12 mouse cellular contexts compared by ENCODE assay signal in the genomic region with DNA sequence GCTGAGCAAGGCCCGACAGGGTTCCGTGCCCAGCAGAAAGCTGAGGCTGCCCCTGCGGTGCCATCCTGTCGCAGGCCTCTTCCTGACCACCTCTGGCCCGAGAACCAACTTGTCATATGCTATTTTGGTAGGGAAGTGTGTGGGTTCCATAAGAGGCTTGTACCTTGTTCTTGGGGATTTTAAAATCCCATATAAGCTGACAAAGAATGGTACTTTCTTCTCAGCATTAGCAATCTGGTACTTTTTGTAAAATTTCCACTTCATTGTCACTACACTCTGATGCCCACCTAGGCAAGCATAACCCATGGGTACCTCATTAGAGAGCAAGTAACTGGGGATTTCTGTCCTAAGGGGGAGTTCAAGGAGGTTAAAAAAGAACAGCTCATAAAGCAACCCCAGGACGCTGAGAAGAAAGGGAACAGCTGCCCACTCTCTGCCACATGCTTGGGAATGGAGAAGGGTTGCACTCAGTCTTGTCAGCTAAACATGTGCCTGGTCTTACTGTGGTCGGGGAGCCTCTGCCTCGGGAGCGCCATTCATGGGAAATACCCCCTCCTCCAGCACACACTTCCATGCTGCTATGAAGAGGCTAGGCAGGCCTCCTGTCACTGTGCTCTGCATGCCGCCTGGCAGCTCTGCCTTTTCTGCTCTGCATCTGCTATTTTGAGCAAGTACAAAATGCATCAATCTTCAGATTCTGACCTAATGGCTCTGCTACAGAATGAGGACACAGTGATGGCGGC. TPM values are rescaled to one million over a fixed set of nuclear protein-coding genes. Genes with fewer than 3 reads are reported as not detected.
DNase-seq lines count a peak whose midpoint lies in the region; ATAC-seq and TF ChIP-seq lines count a peak whose summit lies in the region.
"Had no signal": no experiment of that assay in that cellular context is flagged by ENCODE, and none has a peak within 500 bp of the region (broad histone marks: within the 10 kb centered on the region; RNA-seq: fewer than 3 reads in every experiment).

No protein-coding gene starts in this region.

- no peak for TF ChIP-seq POLR2A in limb, embryonic 14.5 days (IDR thresholded peaks at IDR 0.05; ENCODE audit: borderline replicate concordance, extremely low read depth, insufficient read depth, insufficient read length)

- no peaks in the 10 kb centered on the region for H3K9me3 ChIP-seq in heart, embryonic 14.5 days (ENCODE audit: control insufficient read depth, low read length)
- no peaks in the 10 kb centered on the region for H3K9me3 ChIP-seq in ES-E14 (ENCODE audit: control insufficient read depth, insufficient read depth, low read depth, low read length)
- H3K9me3 ChIP-seq in forebrain, embryonic 13.5 days (replicated peaks) = no peaks in the 10 kb centered on the region
- H3K9me3 ChIP-seq in limb, embryonic 14.5 days (ENCODE audit: control insufficient read depth, low read length) = no peaks in the 10 kb centered on the region
- H3K9me3 ChIP-seq: embryonic facial prominence, embryonic 12.5 days had no signal

- intact Hi-C loops in heart, postnatal 14 days (cut with DNase I) = no loop called here

- H3K4me3 ChIP-seq in heart, embryonic 14.5 days (ENCODE audit: control insufficient read depth in 1 of 2, insufficient read depth in 1 of 2, low read depth in 1 of 2, low read length in 2 of 2) = no peak overlapping the region
- H3K4me3 ChIP-seq in ES-E14 (ENCODE audit: insufficient read depth in 1 of 2, low read depth in 1 of 2, low read length in 2 of 2, poor library complexity in 1 of 2, severe bottlenecking in 1 of 2) = peak overlapping the region in 1 of 2 experiments; percentile 19; a peak in 1 of 4 replicates
- no peak overlapping the region for H3K4me3 ChIP-seq in forebrain, embryonic 13.5 days
- H3K4me3 ChIP-seq in limb, embryonic 14.5 days (replicated peaks; ENCODE audit: low read length) = no peak overlapping the region
- H3K4me3 ChIP-seq: embryonic facial prominence, embryonic 12.5 days had no signal

- in situ Hi-C loops in ES-E14 (cut with MboI; ENCODE audit: low sequenced_read_pairs in 2 of 2, unreplicated experiment in 2 of 2) = no loop called here

- no peak overlapping the region; the same call in 1 of the 2 replicates for H3K9ac ChIP-seq in heart, embryonic 14.5 days (ENCODE audit: low read length)
- H3K9ac ChIP-seq in ES-E14 (ENCODE audit: insufficient read depth, low read depth, low read length, poor library complexity, severe bottlenecking) = peak overlapping the region; percentile 36; the same call in 1 of the 2 replicates
- H3K9ac ChIP-seq in forebrain, embryonic 13.5 days = peak overlapping the region; percentile 31
- no peak overlapping the region for H3K9ac ChIP-seq in limb, embryonic 14.5 days (ENCODE audit: low read depth, low read length, severe bottlenecking)
- H3K9ac ChIP-seq: embryonic facial prominence, embryonic 12.5 days had no signal

- no peak for DNase-seq in heart, postnatal 14 days
- no peak for DNase-seq in ES-E14 (ENCODE audit: low read depth, low spot score)
- no peak for DNase-seq in limb, embryonic 14.5 days (ENCODE audit: low spot score)
- DNase-seq in left cerebral cortex, adult 11 months (ENCODE audit: low spot score) = no peak
- no peak for DNase-seq in right cerebral cortex, postnatal 25 days
- no peak for DNase-seq in adrenal gland, postnatal 14 days
- DNase-seq: layer of hippocampus, adult 9-11 months; lung, adult 18-20 months; thymus, postnatal 4 days had no signal

- no peaks in the 10 kb centered on the region for H3K27me3 ChIP-seq in heart, embryonic 14.5 days (ENCODE audit: control insufficient read depth, insufficient read depth, low read length)
- H3K27me3 ChIP-seq in forebrain, embryonic 13.5 days = no peaks in the 10 kb centered on the region
- no peaks in the 10 kb centered on the region for H3K27me3 ChIP-seq in limb, embryonic 14.5 days (ENCODE audit: control insufficient read depth, insufficient read depth, low read length)
- H3K27me3 ChIP-seq: embryonic facial prominence, embryonic 12.5 days had no signal

- no peaks in the 10 kb centered on the region for H3K36me3 ChIP-seq in heart, embryonic 14.5 days (ENCODE audit: control insufficient read depth, insufficient read depth, low read length)
- no peaks in the 10 kb centered on the region for H3K36me3 ChIP-seq in ES-E14 (ENCODE audit: control insufficient read depth, insufficient read depth, low read length, poor library complexity, severe bottlenecking)
- H3K36me3 ChIP-seq in forebrain, embryonic 13.5 days (ENCODE audit: poor library complexity, severe bottlenecking) = no peaks in the 10 kb centered on the region
- no peaks in the 10 kb centered on the region for H3K36me3 ChIP-seq in limb, embryonic 14.5 days (ENCODE audit: control insufficient read depth, insufficient read depth, low read length)
- H3K36me3 ChIP-seq: embryonic facial prominence, embryonic 12.5 days had no signal

- H3K27ac ChIP-seq in heart, embryonic 14.5 days (replicated peaks in 1 of 2; ENCODE audit: control insufficient read depth in 1 of 2, insufficient read depth in 1 of 2, low read depth in 2 of 2, low read length in 2 of 2) = peak overlapping the region; percentile 52 to 57
- no peak overlapping the region; the same call in 1 of the 2 replicates for H3K27ac ChIP-seq in ES-E14 (ENCODE audit: insufficient read depth, low read depth, low read length, poor library complexity, severe bottlenecking)
- H3K27ac ChIP-seq in forebrain, embryonic 13.5 days = peak overlapping the region; percentile 86
- no peak overlapping the region for H3K27ac ChIP-seq in limb, embryonic 14.5 days (replicated peaks; ENCODE audit: low read depth, low read length)
- H3K27ac ChIP-seq: embryonic facial prominence, embryonic 12.5 days had no signal

- H3K4me2 ChIP-seq in heart, embryonic 14.5 days (ENCODE audit: low read length) = peak overlapping the region; percentile 47
- peak overlapping the region; percentile 22; the same call in 1 of the 2 replicates for H3K4me2 ChIP-seq in forebrain, embryonic 13.5 days
- no peak overlapping the region for H3K4me2 ChIP-seq in limb, embryonic 14.5 days (replicated peaks; ENCODE audit: low read depth, low read length, severe bottlenecking)
- H3K4me2 ChIP-seq: embryonic facial prominence, embryonic 12.5 days had no signal

- 41% methylated on average over 11 of the region's 11 CpGs for WGBS in heart, embryonic 14.5 days
- WGBS in forebrain, embryonic 13.5 days = 43% methylated on average over 11 of the region's 11 CpGs
- WGBS in limb, embryonic 14.5 days = 47% methylated on average over 11 of the region's 11 CpGs

- ATAC-seq in heart, embryonic 14.5 days (ENCODE audit: insufficient number of reproducible peaks, insufficient read depth, low FRiP score, low read depth) = no peak
- peak; percentile 65; the same call in 1 of the 2 replicates for ATAC-seq in forebrain, embryonic 13.5 days
- peak; percentile 65 for ATAC-seq in limb, embryonic 14.5 days (ENCODE audit: low FRiP score, low read depth)

- H3K4me1 ChIP-seq in heart, embryonic 14.5 days (ENCODE audit: control insufficient read depth in 2 of 2, insufficient read depth in 2 of 2, low read length in 2 of 2) = peaks cover 15 to 27% of the 10 kb centered on the region in 2 experiments
- H3K4me1 ChIP-seq in ES-E14 (ENCODE audit: control insufficient read depth in 2 of 2, insufficient read depth in 2 of 2, low read length in 2 of 2, poor library complexity in 1 of 2) = peaks cover 1 to 15% of the 10 kb centered on the region in 2 experiments; a peak in 2 of 4 replicates
- peaks cover 39% of the 10 kb centered on the region for H3K4me1 ChIP-seq in forebrain, embryonic 13.5 days
- H3K4me1 ChIP-seq in limb, embryonic 14.5 days (ENCODE audit: control insufficient read depth, insufficient read depth, low read length) = peaks cover 3% of the 10 kb centered on the region; the same call in 1 of the 2 replicates

TF ChIP-seq in ES-E14, 5 proteins besides CTCF, POLR2A, EP300 and RAD21:
- TF ChIP-seq MAFK (IDR thresholded peaks at IDR 0.05; ENCODE audit: insufficient read depth, low read depth, low read length) (no peak), HCFC1 (IDR thresholded peaks at IDR 0.05; ENCODE audit: borderline replicate concordance, insufficient read depth, low read length) (no peak), ZC3H11A (IDR thresholded peaks at IDR 0.05; ENCODE audit: borderline replicate concordance, low read depth, low read length) (no peak), ZNF384 (IDR thresholded peaks at IDR 0.05; ENCODE audit: low read depth, low read length) (no peak), CHD2 (IDR thresholded peaks at IDR 0.05; ENCODE audit: low read depth, low read length) (no peak)

RNA-seq across cellular contexts. Expression of a gene that starts 21.7 kb away (rescaled TPM):
- polyA plus RNA-seq in heart, embryonic 14.5 days (2014; fragmentation: Nextera tagmentation; extraction: Ambion mirVana) = 0.23 and 0.36 TPM in 2 replicates
- total RNA-seq in heart, postnatal 14 days (2021) = 1 to 10 TPM in 1 of 2 experiments, under 1 TPM in 1; 0.98 to 1.1 TPM
- total RNA-seq in ES-E14 (2012; rRNA removed) = 1.6 and 1.8 TPM in 2 replicates
- 67.9 and 73.9 TPM in 2 replicates for polyA plus RNA-seq in forebrain, embryonic 13.5 days (2015; fragmentation: Nextera tagmentation; extraction: Ambion mirVana)
- polyA plus RNA-seq in limb, embryonic 14.5 days (2012; rRNA removed) = 12.3 and 12.6 TPM in 2 replicates
- 2.8 and 3.0 TPM in 2 replicates for polyA plus RNA-seq in limb, embryonic 14.5 days (2014; fragmentation: Nextera tagmentation; extraction: Ambion mirVana)
- total RNA-seq in adrenal gland, postnatal 14 days (2021) = 2.6 and 4.7 TPM in 2 replicates

Comparison
In these comparisons a context has a peak if more than half of its experiments do, and no peak if none do; other contexts are left out.
1. H3K27ac ChIP-seq: peak in heart, embryonic 14.5 days (2 of 2) and forebrain, embryonic 13.5 days (single experiment); none in ES-E14 (single experiment) and limb, embryonic 14.5 days (single experiment).
2. H3K9ac ChIP-seq: peak in ES-E14 (single experiment) and forebrain, embryonic 13.5 days (single experiment); none in heart, embryonic 14.5 days (single experiment) and limb, embryonic 14.5 days (single experiment).